Mouse (Mus musculus) hindbrain, embryonic 13.5 days (tissue): ENCODE results near the gene Slco1a6. TPM values are rescaled to one million over a fixed set of nuclear protein-coding genes. Genes with fewer than 3 reads are reported as not detected.

Experiments
- polyA plus RNA-seq: library from polyadenylated mRNA; unstranded; fragments of >200 nt; fragmentation: Nextera tagmentation; extraction: Ambion mirVana; gene quantifications from 2 replicates; pipeline ENCODE4 v1.2.1, GENCODE M21; 2015

The Slco1a6 gene
- polyA plus RNA-seq, 1 experiment from 2014 or later, result 0.64 TPM

Other genes with a start within 250 kb of the Slco1a6 start
- 0.10 TPM in 1 of 2 replicates, not detected in the other for gene Gm6614, start 197.1 kb downstream of the Slco1a6 start, polyA plus RNA-seq
- 0.48 and 0.81 TPM in 2 replicates for gene Iapp, start 89.9 kb upstream of the Slco1a6 start, polyA plus RNA-seq
- gene Slco1a5, start 114.5 kb upstream of the Slco1a6 start, polyA plus RNA-seq, result 0.34 and 0.36 TPM in 2 replicates
- 23.9 and 25.8 TPM in 2 replicates for gene Pyroxd1, start 137.1 kb upstream of the Slco1a6 start, polyA plus RNA-seq
- gene Recql, start 178.6 kb upstream of the Slco1a6 start, polyA plus RNA-seq, result 28.1 and 29.3 TPM in 2 replicates
- 83.2 and 88.5 TPM in 2 replicates for gene Golt1b, start 178.7 kb upstream of the Slco1a6 start, polyA plus RNA-seq
- gene Spx, start 204.9 kb upstream of the Slco1a6 start, polyA plus RNA-seq, result 3.6 and 9.5 TPM in 2 replicates